Mouse (Mus musculus) liver, embryonic 14.5 days (tissue): Measurements from ENCODE around the gene Trp73.

Experiments used
- CTCF ChIP-seq: IDR thresholded peaks from 2 replicates; pipeline ENCODE4 v1.5.1; 2016; ENCODE audit warnings: antibody characterized with exemption, low read depth, control low read depth
- EP300 ChIP-seq: IDR thresholded peaks from 2 replicates; pipeline ENCODE4 v1.6.1; 2016; ENCODE audit warnings: antibody characterized with exemption, low read depth

GRCm38 (mm10) chr4:154010907-154011645, 128.9 kb downstream of the Trp73 start:
- TF ChIP-seq CTCF, result no peak
- no peak for TF ChIP-seq EP300
